Mouse (Mus musculus) heart, embryonic 11.5 days (tissue): ENCODE results near the gene Chad. TPM values are rescaled to one million over a fixed set of nuclear protein-coding genes. Genes with fewer than 3 reads are reported as not detected.

Experiments used
- ATAC-seq: fragments of 200-750 bp; cut with Nextera tagmentation; replicated peaks from 2 replicates; pipeline ENCODE4 v1.8.0; 2017; ENCODE audit warnings: moderate library complexity; ENCODE audit not compliant: insufficient number of reproducible peaks, low FRiP score, low TSS enrichment
- H3K27ac ChIP-seq: fragments of 300-500 bp; sonication (generic); 2 replicates; pipeline ENCODE4 v1.5.1; 2014; ENCODE audit warnings: mild to moderate bottlenecking, low read depth, low read length
- H3K27me3 ChIP-seq: fragments of 300-500 bp; sonication (generic); 2 replicates; pipeline ENCODE4 v1.6.1; 2014; ENCODE audit warnings: mild to moderate bottlenecking, low read length, mixed read lengths; ENCODE audit not compliant: control insufficient read depth, insufficient read depth
- H3K36me3 ChIP-seq: fragments of 300-500 bp; sonication (generic); 2 replicates; pipeline ENCODE4 v1.6.1; 2014; ENCODE audit warnings: mild to moderate bottlenecking, low read length, moderate library complexity, mixed read lengths; ENCODE audit not compliant: control insufficient read depth, insufficient read depth
- H3K4me1 ChIP-seq: fragments of 300-500 bp; sonication (generic); 2 replicates; pipeline ENCODE4 v1.6.1; 2014; ENCODE audit warnings: low read length; ENCODE audit not compliant: control insufficient read depth, insufficient read depth
- H3K4me2 ChIP-seq: fragments of 300-500 bp; sonication (generic); 2 replicates; pipeline ENCODE4 v1.6.1; 2014; ENCODE audit warnings: mild to moderate bottlenecking, moderate library complexity
- H3K4me3 ChIP-seq: fragments of 300-500 bp; sonication (generic); 2 replicates; pipeline ENCODE4 v1.5.1; 2014; ENCODE audit warnings: low read depth, low read length
- H3K9ac ChIP-seq: fragments of 300-500 bp; sonication (generic); 2 replicates; pipeline ENCODE4 v1.6.1; 2014; ENCODE audit warnings: mild to moderate bottlenecking, low read depth, low read length, moderate library complexity
- H3K9me3 ChIP-seq: fragments of 300-500 bp; sonication (generic); replicated peaks from 2 replicates; pipeline ENCODE4 v1.6.1; 2016; ENCODE audit warnings: low read length; ENCODE audit not compliant: control insufficient read depth
- WGBS: fragments of 180-500 bp; shearing (Covaris S2); extraction: QIAGEN DNeasy Blood & Tissue Kit; methylation state at CpG from one replicate; pipeline ENCODE4 v1.1.7; 2014; ENCODE audit not compliant: insufficient replicate concordance; 5-methylcytosine and 5-hydroxymethylcytosine counted together
- polyA plus RNA-seq: library from polyadenylated mRNA; unstranded; fragments of >200 nt; fragmentation: Nextera tagmentation; extraction: Ambion mirVana; gene quantifications from 2 replicates; pipeline ENCODE4 v1.2.1, GENCODE M21; 2014

Gene Chad
- polyA plus RNA-seq, 1 experiment from 2014 or later: not detected

- H3K4me3 ChIP-seq: no peak overlapping the region
Measured at GRCm38 (mm10) chr11:94574560-94574959, 9.7 kb downstream of the Chad start.

DNA sequence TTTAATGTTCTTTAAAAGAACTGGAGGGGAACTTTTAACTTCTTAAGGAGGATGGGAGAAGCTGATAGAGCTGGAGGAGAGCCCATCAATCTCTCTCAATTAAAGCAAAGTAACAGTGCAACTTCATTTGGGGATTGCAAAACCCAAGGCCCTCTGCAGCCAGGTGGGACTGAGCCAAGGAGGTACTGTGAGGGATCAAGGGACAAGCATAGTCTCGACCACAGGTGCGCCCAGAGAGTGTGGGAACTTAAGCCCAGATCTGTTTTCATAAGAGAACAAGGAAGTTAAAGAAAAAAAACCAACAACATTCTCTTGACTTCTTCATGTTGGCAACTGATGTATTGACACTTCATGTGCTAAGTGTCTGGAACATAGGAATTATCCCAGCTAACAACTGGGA, 10.2 kb downstream of the Chad start:
- H3K4me2 ChIP-seq: no peak overlapping the region
- H3K9me3 ChIP-seq: no peaks in the 10 kb centered on the region
- H3K4me3 ChIP-seq: no peak overlapping the region
- no peaks in the 10 kb centered on the region for H3K27me3 ChIP-seq
- H3K9ac ChIP-seq: no peak overlapping the region
- no peak overlapping the region for H3K27ac ChIP-seq
- 65% methylated on average over 2 of the region's 2 CpGs for WGBS
- H3K36me3 ChIP-seq: no peaks in the 10 kb centered on the region
- ATAC-seq: no peak
- H3K4me1 ChIP-seq: no peaks in the 10 kb centered on the region

More at GRCm38 (mm10) chr11:94574560-94574959, 9.7 kb downstream of the Chad start:
- no peak overlapping the region for H3K27ac ChIP-seq
- no peak overlapping the region for H3K9ac ChIP-seq
- H3K27me3 ChIP-seq: no peaks in the 10 kb centered on the region
- ATAC-seq: no peak
- H3K4me1 ChIP-seq: no peaks in the 10 kb centered on the region
- no peak overlapping the region for H3K4me2 ChIP-seq
- H3K9me3 ChIP-seq: no peaks in the 10 kb centered on the region
- 30% methylated on average over 6 of the region's 7 CpGs for WGBS
- no peaks in the 10 kb centered on the region for H3K36me3 ChIP-seq

GRCm38 (mm10) chr11:94576361-94576760, 11.5 kb downstream of the Chad start:
- Histone ChIP-seq H3K36me3 (no peaks in the 10 kb centered on the region), H3K4me1 (no peaks in the 10 kb centered on the region), H3K9me3 (no peaks in the 10 kb centered on the region), H3K27me3 (no peaks in the 10 kb centered on the region), H3K27ac (no peak overlapping the region), H3K4me2 (no peak overlapping the region), H3K9ac (no peak overlapping the region), H3K4me3 (no peak overlapping the region)
- no peak for ATAC-seq
- WGBS: 78% methylated on average over 9 of the region's 9 CpGs

- Histone ChIP-seq H3K27ac (no peak overlapping the region), H3K4me2 (no peak overlapping the region), H3K36me3 (no peaks in the 10 kb centered on the region), H3K9me3 (no peaks in the 10 kb centered on the region), H3K4me1 (no peaks in the 10 kb centered on the region), H3K27me3 (no peaks in the 10 kb centered on the region), H3K4me3 (no peak overlapping the region), H3K9ac (no peak overlapping the region)
- no peak for ATAC-seq
- WGBS: 83% methylated on average over 5 of the region's 5 CpGs
Measured at GRCm38 (mm10) chr11:94580111-94580740, 15.4 kb downstream of the Chad start.

GRCm38 (mm10) chr11:94585091-94585490, 20.2 kb downstream of the Chad start:
- no peaks in the 10 kb centered on the region for H3K27me3 ChIP-seq
- no peak overlapping the region for H3K4me3 ChIP-seq
- H3K4me1 ChIP-seq: 0 out of 2 replicates have a peak, but pooled peaks cover 3% of the 10 kb centered on the region
- no peaks in the 10 kb centered on the region for H3K9me3 ChIP-seq
- ATAC-seq: no peak
- no peaks in the 10 kb centered on the region for H3K36me3 ChIP-seq
- WGBS: 91% methylated on average over 9 of the region's 9 CpGs
- no peak overlapping the region for H3K27ac ChIP-seq
- H3K9ac ChIP-seq: no peak overlapping the region
- H3K4me2 ChIP-seq: no peak overlapping the region

DNA sequence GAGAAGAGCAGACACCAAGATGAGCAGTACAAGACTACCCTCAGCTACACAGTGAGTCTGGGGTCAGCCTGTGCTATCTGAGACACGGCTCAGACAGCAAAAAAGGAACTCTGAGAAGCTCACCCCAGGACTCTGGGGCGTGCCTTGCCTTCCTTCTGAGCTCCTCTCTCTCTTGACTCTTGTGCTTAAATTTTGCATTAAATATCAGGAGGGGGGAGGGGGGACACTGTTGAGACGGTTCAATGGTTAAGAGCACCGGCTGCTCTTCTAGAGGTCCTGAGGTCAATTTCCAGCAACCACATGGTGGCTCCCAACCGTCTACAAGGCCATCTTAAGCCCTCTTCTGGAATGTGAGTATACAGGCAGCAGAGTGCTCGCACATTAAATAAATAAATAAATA, 22.7 kb downstream of the Chad start:
- no peaks in the 10 kb centered on the region for H3K9me3 ChIP-seq
- H3K4me2 ChIP-seq: no peak overlapping the region
- H3K27me3 ChIP-seq: no peaks in the 10 kb centered on the region
- 0 out of 2 replicates have a peak, but pooled peaks cover 7% of the 10 kb centered on the region for H3K4me1 ChIP-seq
- H3K36me3 ChIP-seq: no peaks in the 10 kb centered on the region
- no peak overlapping the region for H3K9ac ChIP-seq
- no peak for ATAC-seq
- no peak overlapping the region for H3K4me3 ChIP-seq
- 74% methylated on average over 6 of the region's 6 CpGs for WGBS
- no peak overlapping the region for H3K27ac ChIP-seq

- H3K36me3 ChIP-seq: no peaks in the 10 kb centered on the region
- peaks cover 9% of the 10 kb centered on the region; the same call in 1 of the 2 replicates for H3K4me1 ChIP-seq
- H3K9ac ChIP-seq: no peak overlapping the region
- no peak overlapping the region for H3K4me3 ChIP-seq
- no peak overlapping the region for H3K4me2 ChIP-seq
- no peaks in the 10 kb centered on the region for H3K27me3 ChIP-seq
- 68% methylated on average over 7 of the region's 7 CpGs for WGBS
- H3K9me3 ChIP-seq: no peaks in the 10 kb centered on the region
- no peak overlapping the region for H3K27ac ChIP-seq
- ATAC-seq: no peak
Measured at GRCm38 (mm10) chr11:94596311-94596852, 31.5 kb downstream of the Chad start.

DNA sequence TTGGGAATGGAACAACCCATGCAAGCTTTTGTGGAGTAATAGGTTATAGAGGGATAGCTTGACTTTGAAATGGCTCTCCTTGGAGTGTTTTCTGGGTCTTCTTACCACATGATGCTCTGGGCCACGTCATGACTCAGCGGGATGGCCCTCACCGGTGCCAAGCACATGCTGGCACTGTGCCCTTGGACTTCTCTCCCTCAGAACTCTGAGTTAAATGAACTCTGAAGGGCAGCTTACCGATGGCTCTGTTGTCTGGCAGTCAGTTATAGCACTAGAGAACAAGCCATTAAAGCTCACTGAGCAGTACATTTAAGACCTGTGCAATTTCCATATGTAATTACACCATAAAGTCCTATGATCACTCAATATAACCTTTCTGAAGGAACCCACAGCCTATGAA, 32.5 kb downstream of the Chad start:
- Histone ChIP-seq H3K4me2 (no peak overlapping the region), H3K4me3 (no peak overlapping the region), H3K4me1 (peaks cover 8% of the 10 kb centered on the region; the same call in 1 of the 2 replicates), H3K36me3 (no peaks in the 10 kb centered on the region), H3K9me3 (no peaks in the 10 kb centered on the region), H3K27ac (no peak overlapping the region), H3K9ac (no peak overlapping the region), H3K27me3 (no peaks in the 10 kb centered on the region)
- ATAC-seq: no peak
- WGBS: 89% methylated on average over 4 of the region's 4 CpGs
